Mouse (Mus musculus): ENCODE results near the gene Surf2. TPM values are rescaled to one million over a fixed set of nuclear protein-coding genes. Genes with fewer than 3 reads are reported as not detected.

The Surf2 gene
- polyA plus RNA-seq, 1 experiment: 3.6 TPM

DNA sequence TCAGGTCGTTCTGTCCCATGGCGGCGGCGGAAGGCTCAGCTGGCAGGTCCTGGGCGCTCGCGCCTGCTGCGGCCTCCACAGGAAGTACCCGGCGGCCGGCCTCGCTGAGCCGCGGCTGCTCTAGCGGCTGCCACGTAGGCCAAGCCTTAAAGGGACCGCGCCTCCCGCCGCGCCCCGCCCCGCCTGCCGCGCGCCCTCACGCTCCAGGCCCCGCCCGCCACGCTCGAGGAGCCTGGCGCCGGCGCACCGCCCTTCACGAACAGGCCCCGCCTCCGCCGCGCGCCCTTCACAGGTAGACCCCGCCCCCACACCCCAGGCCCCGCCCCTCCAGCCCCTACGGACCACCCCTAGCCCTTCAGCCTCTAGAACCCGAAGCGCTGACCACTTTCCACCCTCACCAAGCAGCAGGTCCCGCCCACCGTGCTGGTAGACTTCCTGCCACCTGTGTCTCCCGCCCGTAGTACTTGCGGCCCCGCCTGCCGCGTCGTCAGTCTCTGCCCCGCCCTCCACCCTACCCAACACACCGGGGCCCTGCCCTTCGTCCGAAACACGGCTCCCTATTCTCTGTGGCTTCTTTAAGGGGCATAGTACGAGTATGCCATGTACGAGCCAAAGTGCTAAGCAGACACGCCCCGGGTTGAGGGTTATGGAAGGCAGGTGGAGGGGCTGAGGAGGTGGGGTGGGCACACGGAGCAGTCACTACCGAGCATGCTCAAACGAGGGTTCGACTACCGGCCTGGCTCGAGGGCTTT lies 17.3 kb downstream of the Surf2 start, which contains the start of the genes Surf4 and Stkld1:
Gene Surf4 (minus strand): TSS at position 625 of the 752 bp plus-strand sequence.
Gene Stkld1 (plus strand): TSS at position 744 of the 752 bp plus-strand sequence.
- H3K36me3 ChIP-seq (replicated peaks; ENCODE audit: low read length): peaks cover 33% of the 10 kb centered on the region
- TF ChIP-seq FLI1 (IDR thresholded peaks at IDR 0.05; ENCODE audit: low read length): no peak
- no peak for TF ChIP-seq GATA1 (IDR thresholded peaks at IDR 0.05; ENCODE audit: borderline replicate concordance, low read length)
- H3K27me3 ChIP-seq (replicated peaks): no peaks in the 10 kb centered on the region
- H3K4me3 ChIP-seq (replicated peaks): peak within 1 kb of the TSS; percentile 100
- peaks cover 80% of the 10 kb centered on the region for H3K4me1 ChIP-seq
- no peaks in the 10 kb centered on the region for H3K9me3 ChIP-seq

GRCm38 (mm10) chr2:26935286-26935685 lies 19.1 kb downstream of the Surf2 start:
- Histone ChIP-seq H3K4me3 (replicated peaks) (peak overlapping the region; percentile 18), H3K9me3 (no peaks in the 10 kb centered on the region), H3K4me1 (peaks cover 70% of the 10 kb centered on the region), H3K36me3 (replicated peaks; ENCODE audit: low read length) (peaks cover 16% of the 10 kb centered on the region), H3K27me3 (replicated peaks) (no peaks in the 10 kb centered on the region)
- TF ChIP-seq FLI1 (IDR thresholded peaks at IDR 0.05; ENCODE audit: low read length) (no peak), GATA1 (IDR thresholded peaks at IDR 0.05; ENCODE audit: borderline replicate concordance, low read length) (no peak)

DNA sequence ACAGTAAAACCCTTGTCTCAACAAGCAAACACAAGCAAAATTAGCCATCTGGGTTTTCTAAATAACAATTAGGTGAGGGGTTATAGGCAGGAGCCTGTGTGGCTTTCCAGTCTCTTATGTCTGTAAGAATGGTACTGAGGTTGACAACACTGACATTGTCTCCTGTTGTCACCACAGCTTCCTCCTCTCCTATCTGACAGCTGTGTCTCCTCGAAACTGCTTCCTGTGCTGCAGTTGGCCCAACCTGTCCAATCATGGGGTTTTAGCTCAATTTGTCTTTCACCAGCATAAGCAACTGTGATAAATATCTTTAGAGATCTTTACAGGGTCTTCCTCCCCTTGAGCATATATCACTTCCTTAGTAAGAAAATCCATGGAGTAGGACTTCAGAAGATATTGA lies 20.3 kb downstream of the Surf2 start:
- peak overlapping the region; percentile 31 for H3K4me3 ChIP-seq (replicated peaks)
- H3K36me3 ChIP-seq (replicated peaks; ENCODE audit: low read length): peaks cover 5% of the 10 kb centered on the region
- H3K27me3 ChIP-seq (replicated peaks): no peaks in the 10 kb centered on the region
- peaks cover 70% of the 10 kb centered on the region for H3K4me1 ChIP-seq
- TF ChIP-seq GATA1 (IDR thresholded peaks at IDR 0.05; ENCODE audit: borderline replicate concordance, low read length): no peak
- TF ChIP-seq FLI1 (IDR thresholded peaks at IDR 0.05; ENCODE audit: low read length): no peak
- no peaks in the 10 kb centered on the region for H3K9me3 ChIP-seq

GRCm38 (mm10) chr2:26941539-26941938 lies 25.4 kb downstream of the Surf2 start:
- no peaks in the 10 kb centered on the region for H3K9me3 ChIP-seq
- H3K27me3 ChIP-seq (replicated peaks): peaks cover 6% of the 10 kb centered on the region
- TF ChIP-seq FLI1 (IDR thresholded peaks at IDR 0.05; ENCODE audit: low read length): no peak
- TF ChIP-seq GATA1 (IDR thresholded peaks at IDR 0.05; ENCODE audit: borderline replicate concordance, low read length): no peak
- H3K4me3 ChIP-seq (replicated peaks): peak overlapping the region; percentile 80
- peaks cover 52% of the 10 kb centered on the region for H3K4me1 ChIP-seq
- peaks cover 3% of the 10 kb centered on the region for H3K36me3 ChIP-seq (replicated peaks; ENCODE audit: low read length)

DNA sequence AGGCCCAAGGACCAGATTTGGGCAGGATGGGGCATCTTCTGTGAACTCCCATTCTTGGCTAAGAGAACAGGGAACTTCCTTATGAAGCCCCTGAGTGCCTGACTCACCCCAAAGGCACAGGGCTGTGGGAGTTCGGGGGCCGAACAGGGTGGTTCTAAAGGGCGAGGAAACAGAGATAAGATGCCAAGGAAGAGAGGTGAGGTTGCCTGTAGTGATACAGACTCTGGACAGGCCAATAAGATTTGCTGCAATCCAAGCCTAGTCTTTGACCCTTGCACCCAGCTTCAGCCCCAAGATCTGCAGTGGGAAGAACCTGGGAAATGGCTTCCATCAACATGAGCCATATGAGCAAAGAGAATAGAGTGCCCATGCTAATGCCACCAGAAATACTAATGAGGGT lies 27.1 kb downstream of the Surf2 start:
- Histone ChIP-seq H3K27me3 (replicated peaks) (peaks cover 6% of the 10 kb centered on the region), H3K9me3 (no peaks in the 10 kb centered on the region), H3K4me1 (peaks cover 43% of the 10 kb centered on the region), H3K36me3 (replicated peaks; ENCODE audit: low read length) (peaks cover 20% of the 10 kb centered on the region), H3K4me3 (replicated peaks) (no peak overlapping the region)
- TF ChIP-seq GATA1 (IDR thresholded peaks at IDR 0.05; ENCODE audit: borderline replicate concordance, low read length): no peak
- no peak for TF ChIP-seq FLI1 (IDR thresholded peaks at IDR 0.05; ENCODE audit: low read length)

GRCm38 (mm10) chr2:26950411-26950810 lies 34.2 kb downstream of the Surf2 start:
- Histone ChIP-seq H3K27me3 (replicated peaks) (no peaks in the 10 kb centered on the region), H3K9me3 (no peaks in the 10 kb centered on the region), H3K4me3 (replicated peaks) (no peak overlapping the region), H3K4me1 (peaks cover 10% of the 10 kb centered on the region), H3K36me3 (replicated peaks; ENCODE audit: low read length) (peaks cover 90% of the 10 kb centered on the region)
- no peak for TF ChIP-seq FLI1 (IDR thresholded peaks at IDR 0.05; ENCODE audit: low read length)
- TF ChIP-seq GATA1 (IDR thresholded peaks at IDR 0.05; ENCODE audit: borderline replicate concordance, low read length): no peak

GRCm38 (mm10) chr2:26951346-26951905 lies 35.3 kb downstream of the Surf2 start:
- H3K27me3 ChIP-seq (replicated peaks): no peaks in the 10 kb centered on the region
- no peaks in the 10 kb centered on the region for H3K9me3 ChIP-seq
- peaks cover 10% of the 10 kb centered on the region for H3K4me1 ChIP-seq
- TF ChIP-seq GATA1 (IDR thresholded peaks at IDR 0.05; ENCODE audit: borderline replicate concordance, low read length): no peak
- no peak for TF ChIP-seq FLI1 (IDR thresholded peaks at IDR 0.05; ENCODE audit: low read length)
- no peak overlapping the region for H3K4me3 ChIP-seq (replicated peaks)
- peaks cover 98% of the 10 kb centered on the region for H3K36me3 ChIP-seq (replicated peaks; ENCODE audit: low read length)

- Histone ChIP-seq H3K4me3 (replicated peaks) (no peak overlapping the region), H3K36me3 (replicated peaks; ENCODE audit: low read length) (peaks cover 97% of the 10 kb centered on the region), H3K27me3 (replicated peaks) (no peaks in the 10 kb centered on the region), H3K9me3 (no peaks in the 10 kb centered on the region), H3K4me1 (peaks cover 10% of the 10 kb centered on the region)
- no peak for TF ChIP-seq GATA1 (IDR thresholded peaks at IDR 0.05; ENCODE audit: borderline replicate concordance, low read length)
- TF ChIP-seq FLI1 (IDR thresholded peaks at IDR 0.05; ENCODE audit: low read length): no peak
Observed at GRCm38 (mm10) chr2:26952193-26952592, 36.0 kb downstream of the Surf2 start.

DNA sequence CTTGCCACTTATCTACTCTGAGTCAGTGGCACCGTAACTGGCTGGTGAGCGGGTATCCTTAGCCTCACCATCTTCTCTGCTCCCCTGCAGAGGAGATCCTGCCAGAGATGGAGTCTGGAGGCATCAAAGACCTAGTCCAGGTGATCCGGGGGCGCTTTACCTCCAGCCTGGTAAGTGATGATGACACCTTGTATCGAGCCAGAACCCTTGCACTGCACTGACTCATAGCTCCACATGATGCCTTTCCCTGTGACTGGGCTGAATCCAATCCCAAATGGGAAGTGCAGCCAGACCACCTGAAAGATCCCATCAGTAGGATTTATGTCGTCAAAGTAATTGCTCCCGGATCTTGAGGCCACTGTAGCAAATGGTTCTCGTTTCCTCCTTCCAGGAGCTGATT lies 36.7 kb downstream of the Surf2 start:
- no peaks in the 10 kb centered on the region for H3K27me3 ChIP-seq (replicated peaks)
- no peak for TF ChIP-seq GATA1 (IDR thresholded peaks at IDR 0.05; ENCODE audit: borderline replicate concordance, low read length)
- TF ChIP-seq FLI1 (IDR thresholded peaks at IDR 0.05; ENCODE audit: low read length): no peak
- no peaks in the 10 kb centered on the region for H3K9me3 ChIP-seq
- H3K4me3 ChIP-seq (replicated peaks): no peak overlapping the region
- peaks cover 10% of the 10 kb centered on the region for H3K4me1 ChIP-seq
- H3K36me3 ChIP-seq (replicated peaks; ENCODE audit: low read length): peaks cover 97% of the 10 kb centered on the region

GRCm38 (mm10) chr2:26954735-26955395 lies 38.7 kb downstream of the Surf2 start:
- no peak overlapping the region for H3K4me3 ChIP-seq (replicated peaks)
- H3K27me3 ChIP-seq (replicated peaks): no peaks in the 10 kb centered on the region
- TF ChIP-seq FLI1 (IDR thresholded peaks at IDR 0.05; ENCODE audit: low read length): no peak
- TF ChIP-seq GATA1 (IDR thresholded peaks at IDR 0.05; ENCODE audit: borderline replicate concordance, low read length): no peak
- H3K4me1 ChIP-seq: peaks cover 13% of the 10 kb centered on the region
- peaks cover 94% of the 10 kb centered on the region for H3K36me3 ChIP-seq (replicated peaks; ENCODE audit: low read length)
- H3K9me3 ChIP-seq: no peaks in the 10 kb centered on the region
